Mouse (Mus musculus): ENCODE data around the gene Gng12.

- TF ChIP-seq CTCF (IDR thresholded peaks at IDR 0.05; ENCODE audit: control insufficient read depth, insufficient read depth, insufficient read length) (no peak), USF1 (IDR thresholded peaks at IDR 0.05; ENCODE audit: low read depth) (no peak), CEBPB (IDR thresholded peaks at IDR 0.05; ENCODE audit: low read depth) (no peak)
Observed at GRCm38 (mm10) chr6:67056889-67057564, 160.8 kb downstream of the Gng12 start.

All from C2C12 (cell line).